Mouse (Mus musculus) bone marrow macrophage, adult 2 months (primary cell): Measurements from ENCODE around the gene Wnk3.

Experiments used
- CTCF ChIP-seq: IDR thresholded peaks from 2 replicates; pipeline ENCODE4 v1.5.1; 2012; ENCODE audit warnings: low read depth, mild to moderate bottlenecking, low read length, moderate library complexity
- POLR2A ChIP-seq: IDR thresholded peaks from 2 replicates; pipeline ENCODE4 v1.6.1; 2012; ENCODE audit warnings: mild to moderate bottlenecking, low read depth, low read length, borderline replicate concordance

DNA sequence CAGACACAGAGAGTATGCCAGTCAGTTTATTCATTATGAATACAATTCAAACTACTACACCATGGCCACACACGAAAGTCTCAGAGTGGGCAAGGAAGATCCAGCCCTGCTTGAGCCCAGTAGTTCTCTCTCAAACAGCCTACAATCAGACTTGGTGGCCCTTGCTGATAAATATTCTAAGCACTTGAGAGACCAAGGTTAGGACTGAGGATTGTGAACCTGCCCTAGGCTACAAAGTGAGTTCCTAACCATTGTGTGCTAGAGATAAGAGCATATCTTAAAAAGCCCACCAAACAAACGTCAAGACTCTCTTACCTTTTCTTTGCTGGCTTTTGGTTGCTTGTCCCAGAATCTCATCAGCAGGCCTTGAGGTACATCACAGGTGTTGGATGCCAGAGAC lies 135.7 kb downstream of the Wnk3 start:
- TF ChIP-seq POLR2A (no peak), CTCF (no peak)
